ENCODE assay signal across 7 mouse cellular contexts in the genomic region with DNA sequence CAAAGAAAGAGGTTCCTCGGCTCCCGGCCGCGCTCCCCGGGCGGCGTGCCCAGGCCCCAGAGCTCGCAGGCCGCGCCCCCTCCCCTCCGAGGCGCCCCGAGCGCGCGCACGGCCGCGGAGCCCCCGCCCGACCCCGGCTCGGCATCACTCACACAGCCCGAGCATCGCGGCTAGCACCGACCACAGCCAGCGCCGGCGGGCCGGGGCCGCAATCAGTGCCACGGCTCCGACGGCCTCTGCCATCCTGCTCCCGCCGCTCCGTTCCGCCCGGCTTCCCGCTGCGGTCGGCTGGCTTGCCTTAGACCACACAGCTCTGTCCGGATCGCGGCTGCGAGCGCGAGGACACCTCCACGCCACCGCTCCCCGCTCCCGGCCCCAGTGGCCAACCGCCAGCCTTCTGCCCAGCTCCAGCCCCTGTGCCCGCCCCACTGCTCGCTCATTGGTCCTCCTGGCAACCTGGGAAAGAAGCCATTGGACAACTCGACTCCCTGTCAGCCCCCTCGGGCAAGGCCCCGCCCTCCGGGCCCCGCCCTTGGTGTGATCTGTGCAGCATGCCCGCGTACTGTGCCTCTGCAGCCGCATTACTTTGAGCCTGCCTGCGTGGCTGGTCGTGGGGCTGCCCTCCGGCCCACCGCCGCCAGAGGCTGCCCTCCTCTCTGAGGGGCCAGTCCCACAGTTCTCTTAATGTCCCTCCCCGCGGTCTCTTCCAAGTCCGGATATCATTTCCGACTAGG. TPM values are rescaled to one million over a fixed set of nuclear protein-coding genes. Genes with fewer than 3 reads are reported as not detected.
DNase-seq lines count a peak whose midpoint lies in the region; ATAC-seq lines count a peak whose summit lies in the region.

Gene Mpzl1, minus strand, starts transcription at position 388 of the 734 bp plus-strand sequence.

- H3K27ac ChIP-seq in intestine, embryonic 15.5 days = peak within 1 kb of the TSS; percentile 99
- H3K27ac ChIP-seq in midbrain, embryonic 10.5 days (replicated peaks) = peak within 1 kb of the TSS; percentile 97

- H3K4me3 ChIP-seq in intestine, embryonic 15.5 days (replicated peaks) = peak within 1 kb of the TSS; percentile 91
- peak within 1 kb of the TSS; percentile 87 for H3K4me3 ChIP-seq in midbrain, embryonic 10.5 days

- peak; percentile 100 for DNase-seq in adrenal gland, adult 2 months
- peak; percentile 96 for DNase-seq in embryo, embryonic 11.5 days (ENCODE audit: low read depth, low spot score)
- peak; percentile 98 to 99 for DNase-seq in gastrocnemius, postnatal 36 days
- DNase-seq in left cerebral cortex, postnatal 25 days (ENCODE audit: low spot score in 2 of 2) = peak; percentile 96 to 99
- DNase-seq in midbrain, embryonic 10.5 days (ENCODE audit: low spot score) = peak; percentile 100
- DNase-seq in right cerebral cortex, postnatal 4 days = peak; percentile 98

- peak; percentile 98 for ATAC-seq in intestine, embryonic 15.5 days

- intact Hi-C loops in gastrocnemius, postnatal 36 days (cut with DNase I) = loop anchor here (2.0 kb wide), 1 partner anchor 18 kb away; no protein-coding TSS in a partner anchor
- intact Hi-C loops in left cerebral cortex, postnatal 25 days (cut with DNase I) = loop anchor here (2.0 kb wide), 1 partner anchor 174 kb away; the partner anchor contains the start of genes Dcaf6 and Mpc2

- H3K4me1 ChIP-seq in intestine, embryonic 15.5 days (replicated peaks) = peaks cover 35% of the 10 kb centered on the region
- peaks cover 57% of the 10 kb centered on the region for H3K4me1 ChIP-seq in midbrain, embryonic 10.5 days

- under 1% methylated on average over 69 of the region's 73 CpGs for WGBS in intestine, embryonic 15.5 days
- WGBS in midbrain, embryonic 10.5 days = under 1% methylated on average over 72 of the region's 73 CpGs

- no peaks in the 10 kb centered on the region for H3K9me3 ChIP-seq in intestine, embryonic 15.5 days
- H3K9me3 ChIP-seq in midbrain, embryonic 10.5 days (replicated peaks) = no peaks in the 10 kb centered on the region

- H3K36me3 ChIP-seq in intestine, embryonic 15.5 days = no peaks in the 10 kb centered on the region
- H3K36me3 ChIP-seq in midbrain, embryonic 10.5 days = no peaks in the 10 kb centered on the region

- H3K9ac ChIP-seq in intestine, embryonic 15.5 days = peak within 1 kb of the TSS; percentile 78

- peak within 1 kb of the TSS; percentile 85 for H3K4me2 ChIP-seq in intestine, embryonic 15.5 days (replicated peaks)

- H3K27me3 ChIP-seq in intestine, embryonic 15.5 days (replicated peaks) = no peaks in the 10 kb centered on the region
- H3K27me3 ChIP-seq in midbrain, embryonic 10.5 days (ENCODE audit: low read depth, poor library complexity, severe bottlenecking) = no peaks in the 10 kb centered on the region

RNA-seq across cellular contexts. Expression of gene Mpzl1, which starts in this region (rescaled TPM):
- 10 to 100 TPM; 14.1 to 21.5 TPM for total RNA-seq in adrenal gland, adult 2 months (2021)
- polyA plus RNA-seq in adrenal gland, adult 2 months (2012; rRNA removed) = 12.8 and 12.9 TPM in 2 replicates
- 1 to 10 TPM; 8.6 to 9.1 TPM for total RNA-seq in gastrocnemius, postnatal 36 days (2021)
- 129 and 130 TPM in 2 replicates for polyA plus RNA-seq in intestine, embryonic 15.5 days (2015; fragmentation: Nextera tagmentation; extraction: Ambion mirVana)
- total RNA-seq in left cerebral cortex, postnatal 25 days (2021) = 10 to 100 TPM; 34.2 to 36.6 TPM
- 134 TPM in 2 replicates for polyA plus RNA-seq in midbrain, embryonic 10.5 days (2016; fragmentation: Nextera tagmentation; extraction: Ambion mirVana)

Comparison
In these comparisons a context has a peak if more than half of its experiments do, and no peak if none do; other contexts are left out.
1. Peak in every context shown above with its lines: DNase-seq, ATAC-seq, H3K4me3 ChIP-seq and H3K27ac ChIP-seq.